Mouse (Mus musculus): ENCODE results near the gene Sec13.

The Sec13 gene

Small RNAs within 50 kb of the gene (microRNA-seq; reads per million reads assigned to microRNA genes)
- 0.49 to 1.1 reads per million in 2 experiments for gene Mir7042
